Mouse (Mus musculus) bone marrow, adult 2 months (tissue): Measurements from ENCODE around the gene Tbcc.

Source experiments
- CTCF ChIP-seq: fragments of 200-500 bp; IDR thresholded peaks from 2 replicates; pipeline ENCODE4 v1.5.1; 2011; ENCODE audit warnings: low read length, control low read depth; ENCODE audit not compliant: control insufficient read depth, insufficient read depth
- POLR2A ChIP-seq: fragments of 200-500 bp; IDR thresholded peaks from 2 replicates; pipeline ENCODE4 v1.6.1; 2011; ENCODE audit warnings: low read depth, mild to moderate bottlenecking, control low read depth, low read length, borderline replicate concordance; ENCODE audit not compliant: control insufficient read depth

GRCm38 (mm10) chr17:46879841-46880311, 10.6 kb upstream of the Tbcc start:
- no peak for TF ChIP-seq CTCF
- no peak for TF ChIP-seq POLR2A
